Mouse (Mus musculus): ENCODE measurements around the gene Reg3g. TPM values are rescaled to one million over a fixed set of nuclear protein-coding genes. Genes with fewer than 3 reads are reported as not detected.

Gene Reg3g
- not detected for total RNA-seq (2023)

GRCm38 (mm10) chr6:78468772-78469171 lies at the start of gene Reg3g:
TSS of gene Reg3g (minus strand) at chr6:78468872.

GRCm38 (mm10) chr6:78422411-78422810 lies 46.3 kb downstream of the Reg3g start, which contains the start of gene Reg1:
TSS of gene Reg1 (plus strand) at chr6:78422711.

Other genes with a start within 250 kb of the Reg3g start
- not detected for gene Reg3b, start 98.2 kb downstream of the Reg3g start, total RNA-seq (2023)
- not detected for gene Reg3d, start 90.0 kb downstream of the Reg3g start, total RNA-seq (2023)
- gene Reg3a, start 88.2 kb downstream of the Reg3g start, total RNA-seq (2023) = not detected
- gene Reg2, start 73.2 kb downstream of the Reg3g start, total RNA-seq (2023) = not detected
- gene Reg1, start 46.2 kb downstream of the Reg3g start, total RNA-seq (2023) = not detected

Measured in B cell, adult 67 days (primary cell).